Mouse (Mus musculus) colon, adult 2 months (tissue): ENCODE results near the gene C87436. TPM values are rescaled to one million over a fixed set of nuclear protein-coding genes. Genes with fewer than 3 reads are reported as not detected.

ENCODE experiments used
- polyA plus RNA-seq: library from polyadenylated mRNA; depleted of rRNA; stranded (reverse); fragments of >200 nt; gene quantifications from 2 replicates; pipeline ENCODE4 v1.2.3, GENCODE M21; 2012; rRNA removed

C87436 gene
- polyA plus RNA-seq = 7.2 and 7.8 TPM in 2 replicates

GRCm38 (mm10) chr6:86438272-86439118 is at the start of gene C87436:
Gene C87436 (plus strand): TSS chr6:86438374.

GRCm38 (mm10) chr6:86396581-86397256 is 41.5 kb upstream of the C87436 start, which contains the start of gene Pcyox1:
Gene Pcyox1 (minus strand): TSS chr6:86397154.

GRCm38 (mm10) chr6:86404100-86404861 is 33.9 kb upstream of the C87436 start, which contains the start of gene Tia1:
Gene Tia1 (plus strand): TSS chr6:86404219.

GRCm38 (mm10) chr6:86426358-86426757 is 11.8 kb upstream of the C87436 start, which contains the start of gene Gm44790:
Gene Gm44790 (plus strand): TSS chr6:86426658.

Other genes with a start within 250 kb of the C87436 start
- gene Tgfa, start 243.2 kb upstream of the C87436 start, polyA plus RNA-seq = 16.9 and 22.8 TPM in 2 replicates
- gene Fam136a, start 72.7 kb upstream of the C87436 start, polyA plus RNA-seq = 21.8 and 29.5 TPM in 2 replicates
- gene Snrpg, start 67.1 kb upstream of the C87436 start, polyA plus RNA-seq = 22.0 and 39.0 TPM in 2 replicates
- 23.5 and 31.5 TPM in 2 replicates for gene Pcyox1, start 41.2 kb upstream of the C87436 start, polyA plus RNA-seq
- 10.0 and 12.4 TPM in 2 replicates for gene Tia1, start 34.2 kb upstream of the C87436 start, polyA plus RNA-seq
- 12.0 and 12.8 TPM in 2 replicates for gene Gm44790, start 11.7 kb upstream of the C87436 start, polyA plus RNA-seq
- 244 and 278 TPM in 2 replicates for gene Pcbp1, start 87.9 kb downstream of the C87436 start, polyA plus RNA-seq
- gene Asprv1, start 189.8 kb downstream of the C87436 start, polyA plus RNA-seq = 0.31 and 0.43 TPM in 2 replicates
- 194 and 235 TPM in 2 replicates for gene Mxd1, start 230.8 kb downstream of the C87436 start, polyA plus RNA-seq
- 6.9 and 10.2 TPM in 2 replicates for gene Snrnp27, start 246.1 kb downstream of the C87436 start, polyA plus RNA-seq